29 mouse cellular contexts compared by ENCODE assay signal in the genomic region with DNA sequence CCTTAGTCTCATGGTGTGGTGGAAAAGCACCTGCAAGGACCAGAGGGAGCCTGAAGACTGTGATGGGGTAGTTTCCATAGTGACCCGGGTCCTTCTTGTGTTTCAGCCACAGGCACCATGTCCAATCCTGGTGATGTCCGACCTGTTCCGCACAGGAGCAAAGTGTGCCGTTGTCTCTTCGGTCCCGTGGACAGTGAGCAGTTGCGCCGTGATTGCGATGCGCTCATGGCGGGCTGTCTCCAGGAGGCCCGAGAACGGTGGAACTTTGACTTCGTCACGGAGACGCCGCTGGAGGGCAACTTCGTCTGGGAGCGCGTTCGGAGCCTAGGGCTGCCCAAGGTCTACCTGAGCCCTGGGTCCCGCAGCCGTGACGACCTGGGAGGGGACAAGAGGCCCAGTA. TPM values are rescaled to one million over a fixed set of nuclear protein-coding genes. Genes with fewer than 3 reads are reported as not detected.
DNase-seq lines count a peak whose midpoint lies in the region; ATAC-seq and TF ChIP-seq lines count a peak whose summit lies in the region.
"Had no signal": no experiment of that assay in that cellular context is flagged by ENCODE, and none has a peak within 500 bp of the region (broad histone marks: within the 10 kb centered on the region; RNA-seq: fewer than 3 reads in every experiment).

No protein-coding gene starts in this region.

- no peak overlapping the region for H3K9ac ChIP-seq in stomach, postnatal 0 days (ENCODE audit: low read length)
- H3K9ac ChIP-seq: forebrain, embryonic 15.5 days; heart, embryonic 13.5 days; hindbrain, embryonic 15.5 days; kidney, embryonic 15.5 days; limb, embryonic 12.5 days; liver, embryonic 15.5 days; lung, embryonic 15.5 days; midbrain, embryonic 13.5 days had no signal

- TF ChIP-seq EP300 in stomach, postnatal 0 days (optimal IDR thresholded peaks at IDR 0.05) = no peak

- peaks cover 10% of the 10 kb centered on the region; the same call in 1 of the 2 replicates for H3K27me3 ChIP-seq in thymus, adult 2 months (ENCODE audit: control insufficient read depth, insufficient read depth, low read length)
- peaks cover 16% of the 10 kb centered on the region for H3K27me3 ChIP-seq in E14TG2a.4 (ENCODE audit: insufficient read depth, low read length)
- no peaks in the 10 kb centered on the region for H3K27me3 ChIP-seq in stomach, postnatal 0 days (ENCODE audit: control insufficient read depth, insufficient read depth, low read length)

- no peak for ATAC-seq in stomach, postnatal 0 days (ENCODE audit: low FRiP score, low TSS enrichment)
- ATAC-seq: forebrain, embryonic 15.5 days; inflammation-experienced regulatory T-cells, adult 6 months; midbrain, embryonic 13.5 days had no signal

- no peak overlapping the region for H3K27ac ChIP-seq in thymus, adult 2 months (ENCODE audit: control insufficient read depth, insufficient read depth, low read length)
- H3K27ac ChIP-seq in stomach, postnatal 0 days (replicated peaks) = no peak overlapping the region
- H3K27ac ChIP-seq: forebrain, embryonic 15.5 days; gastrocnemius, adult 2 months; heart, adult 2 months; heart, embryonic 13.5 days; hindbrain, embryonic 15.5 days; kidney, embryonic 15.5 days; layer of hippocampus, adult 2 months; left cerebral cortex, adult 2 months; limb, embryonic 12.5 days; liver, embryonic 15.5 days; lung, embryonic 15.5 days; midbrain, embryonic 13.5 days had no signal

- no peak overlapping the region for H3K4me2 ChIP-seq in stomach, postnatal 0 days (replicated peaks; ENCODE audit: low read depth)
- H3K4me2 ChIP-seq: forebrain, embryonic 15.5 days; heart, embryonic 13.5 days; hindbrain, embryonic 15.5 days; kidney, embryonic 15.5 days; limb, embryonic 12.5 days; liver, embryonic 15.5 days; lung, embryonic 15.5 days; midbrain, embryonic 13.5 days had no signal

- TF ChIP-seq CTCF in thymus, adult 2 months (IDR thresholded peaks at IDR 0.05; ENCODE audit: borderline replicate concordance, control insufficient read depth, extremely low read depth, insufficient read depth, low read length, poor library complexity) = no peak
- no peak for TF ChIP-seq CTCF in E14TG2a.4 (conservative IDR thresholded peaks at IDR 0.05; ENCODE audit: low read length)
- TF ChIP-seq CTCF in stomach, postnatal 0 days (IDR thresholded peaks at IDR 0.05; ENCODE audit: low read depth) = no peak

- no peaks in the 10 kb centered on the region for H3K9me3 ChIP-seq in E14TG2a.4 (ENCODE audit: low read length)
- H3K9me3 ChIP-seq in stomach, postnatal 0 days (ENCODE audit: control insufficient read depth, low read length) = no peaks in the 10 kb centered on the region
- H3K9me3 ChIP-seq: forebrain, embryonic 15.5 days; heart, embryonic 13.5 days; hindbrain, embryonic 15.5 days; kidney, embryonic 15.5 days; liver, embryonic 15.5 days; lung, embryonic 15.5 days; midbrain, embryonic 13.5 days had no signal

- TF ChIP-seq POLR2A in thymus, adult 2 months (IDR thresholded peaks at IDR 0.05; ENCODE audit: control insufficient read depth, extremely low read depth, insufficient read depth, low read length, poor library complexity) = no peak

- 97% methylated on average over 22 of the region's 24 CpGs for WGBS in thymus, adult 2 months
- WGBS in stomach, postnatal 0 days = 94% methylated on average over 24 of the region's 24 CpGs

- peak; percentile 1 to 31 for DNase-seq in kidney, postnatal 25 days
- DNase-seq in kidney, adult 18-20 months = no peak
- DNase-seq in thymus, postnatal 14 days = peak; percentile 2
- DNase-seq in thymus, adult 2 months = no peak
- peak; percentile 13 for DNase-seq in stomach, postnatal 0 days (ENCODE audit: low spot score)
- DNase-seq in frontal cortex, postnatal 36 days (ENCODE audit: low spot score in 2 of 2) = no peak
- DNase-seq: adrenal gland, postnatal 14 days; cerebellum, adult 11 months; cerebellum, adult 9-10 months; cerebellum, postnatal 36 days; gastrocnemius, adult 2 months; kidney, adult 11 months; kidney, postnatal 36 days; lung, postnatal 36 days; right cerebral cortex, postnatal 4 days had no signal

- peaks cover 28% of the 10 kb centered on the region for H3K4me1 ChIP-seq in thymus, adult 2 months (replicated peaks; ENCODE audit: control insufficient read depth, insufficient read depth, low read length)
- peaks cover 49% of the 10 kb centered on the region for H3K4me1 ChIP-seq in E14TG2a.4 (replicated peaks; ENCODE audit: low read depth, low read length)
- H3K4me1 ChIP-seq in stomach, postnatal 0 days (replicated peaks; ENCODE audit: control insufficient read depth, insufficient read depth) = no peaks in the 10 kb centered on the region

- no peaks in the 10 kb centered on the region for H3K36me3 ChIP-seq in thymus, adult 2 months (ENCODE audit: control insufficient read depth, insufficient read depth, low read length)
- H3K36me3 ChIP-seq in E14TG2a.4 (ENCODE audit: insufficient read depth, low read length) = peaks cover 49% of the 10 kb centered on the region
- H3K36me3 ChIP-seq in stomach, postnatal 0 days (ENCODE audit: control insufficient read depth, insufficient read depth, low read length) = peaks cover 5% of the 10 kb centered on the region; the same call in 1 of the 2 replicates
- H3K36me3 ChIP-seq: forebrain, embryonic 15.5 days; limb, embryonic 12.5 days; liver, embryonic 15.5 days; lung, embryonic 15.5 days; midbrain, embryonic 13.5 days had no signal

- H3K4me3 ChIP-seq in thymus, adult 2 months (ENCODE audit: control insufficient read depth, insufficient read depth, low read length) = no peak overlapping the region
- H3K4me3 ChIP-seq in E14TG2a.4 (replicated peaks; ENCODE audit: low read length) = peak overlapping the region; percentile 37; the same call in 1 of the 2 replicates
- H3K4me3 ChIP-seq in stomach, postnatal 0 days (ENCODE audit: low read depth, low read length) = no peak overlapping the region
- H3K4me3 ChIP-seq: forebrain, embryonic 15.5 days; gastrocnemius, adult 2 months; heart, adult 2 months; heart, embryonic 13.5 days; hindbrain, embryonic 15.5 days; kidney, embryonic 15.5 days; layer of hippocampus, adult 2 months; left cerebral cortex, adult 2 months; limb, embryonic 12.5 days; liver, embryonic 15.5 days; lung, embryonic 15.5 days; midbrain, embryonic 13.5 days had no signal

RNA-seq across cellular contexts. Expression of gene Cdkn1a, which starts 7.5 kb away (rescaled TPM):
- 28.4 and 31.1 TPM in 2 replicates for polyA plus RNA-seq in thymus, adult 2 months (2012; rRNA removed)
- 484 and 502 TPM in 2 replicates for polyA plus RNA-seq in stomach, postnatal 0 days (2015; fragmentation: Nextera tagmentation; extraction: Ambion mirVana)

RNA-seq across cellular contexts. Expression of gene Rab44, which starts 15.7 kb away (rescaled TPM):
- polyA plus RNA-seq in thymus, adult 2 months (2012; rRNA removed) = 8.3 and 8.9 TPM in 2 replicates
- polyA plus RNA-seq in stomach, postnatal 0 days (2015; fragmentation: Nextera tagmentation; extraction: Ambion mirVana) = 1.4 and 2.2 TPM in 2 replicates
- polyA plus RNA-seq: inflammation-experienced regulatory T-cells, adult 6 months; midbrain, embryonic 13.5 days; neural tube, embryonic 14.5 days had no signal

Comparison
In these comparisons a context has a peak if more than half of its experiments do, and no peak if none do; other contexts are left out.
1. DNase-seq: peak in kidney, postnatal 25 days (2 of 2), thymus, postnatal 14 days (single experiment) and stomach, postnatal 0 days (single experiment); none in kidney, adult 18-20 months (single experiment), thymus, adult 2 months (single experiment) and frontal cortex, postnatal 36 days (0 of 2).
2. RNA of gene Cdkn1a, which starts 7.5 kb away (polyA plus RNA-seq): 484 to 502 TPM in stomach, postnatal 0 days; 28.4 to 31.1 TPM in thymus, adult 2 months; every median in the first group is over 10 times any median in the second.